Comparison of ENCODE assay signal across 8 mouse cellular contexts in genomic region chrX:167497780-167498179, GRCm38 (mm10).
DNase-seq lines count a peak whose midpoint lies in the region; ATAC-seq and TF ChIP-seq lines count a peak whose summit lies in the region.
"Had no signal": no experiment of that assay in that cellular context is flagged by ENCODE, and none has a peak within 500 bp of the region (broad histone marks: within the 10 kb centered on the region; RNA-seq: fewer than 3 reads in every experiment).

No protein-coding gene starts in this region.

- no peak overlapping the region for H3K4me2 ChIP-seq in midbrain, embryonic 11.5 days

- no peaks in the 10 kb centered on the region for H3K9me3 ChIP-seq in forebrain, embryonic 10.5 days
- H3K9me3 ChIP-seq in midbrain, embryonic 11.5 days (ENCODE audit: control insufficient read depth, low read length) = no peaks in the 10 kb centered on the region
- H3K9me3 ChIP-seq: megakaryocyte, embryonic 14.5 days had no signal

- H3K4me3 ChIP-seq in bone marrow macrophage, adult 2 months (ENCODE audit: insufficient read depth, low read length) = no peak overlapping the region
- H3K4me3 ChIP-seq in forebrain, embryonic 10.5 days = no peak overlapping the region
- no peak overlapping the region for H3K4me3 ChIP-seq in midbrain, embryonic 11.5 days (ENCODE audit: low read depth, low read length)
- H3K4me3 ChIP-seq: megakaryocyte, embryonic 14.5 days had no signal

- peak; percentile 34; the same call in 1 of the 2 replicates for TF ChIP-seq CTCF in bone marrow macrophage, adult 2 months (IDR thresholded peaks at IDR 0.05; ENCODE audit: low read depth, low read length)

- 42% methylated on average over 11 of the region's 11 CpGs for WGBS in forebrain, embryonic 10.5 days
- WGBS in midbrain, embryonic 11.5 days = 40% methylated on average over 11 of the region's 11 CpGs

- H3K9ac ChIP-seq in midbrain, embryonic 11.5 days (ENCODE audit: low read length) = no peak overlapping the region

- no peak for TF ChIP-seq POLR2A in bone marrow macrophage, adult 2 months (IDR thresholded peaks at IDR 0.05; ENCODE audit: borderline replicate concordance, low read depth, low read length)

- peaks cover 94% of the 10 kb centered on the region for H3K27me3 ChIP-seq in forebrain, embryonic 10.5 days (ENCODE audit: poor library complexity, severe bottlenecking)
- H3K27me3 ChIP-seq in midbrain, embryonic 11.5 days (ENCODE audit: control insufficient read depth, insufficient read depth, low read length) = peaks cover 13% of the 10 kb centered on the region

- no peak overlapping the region for H3K27ac ChIP-seq in bone marrow macrophage, adult 2 months (ENCODE audit: insufficient read depth, low read depth, low read length)
- no peak overlapping the region for H3K27ac ChIP-seq in forebrain, embryonic 10.5 days
- H3K27ac ChIP-seq in midbrain, embryonic 11.5 days (ENCODE audit: low read depth, low read length) = no peak overlapping the region

- H3K36me3 ChIP-seq in forebrain, embryonic 10.5 days (replicated peaks) = no peaks in the 10 kb centered on the region
- H3K36me3 ChIP-seq in midbrain, embryonic 11.5 days (ENCODE audit: control insufficient read depth, insufficient read depth, low read length) = no peaks in the 10 kb centered on the region

- DNase-seq in MN1 (ENCODE audit: low spot score) = peak; percentile 32
- peak; percentile 36 for DNase-seq in forebrain, embryonic 10.5 days (ENCODE audit: extremely low spot score, low spot score)
- DNase-seq in induced T-regulatory cell, adult 2 months (ENCODE audit: low read depth) = peak; percentile 63
- peak; percentile 32 for DNase-seq in left cerebral cortex, adult 11 months (ENCODE audit: low spot score)
- peak; percentile 94 for DNase-seq in midbrain, embryonic 11.5 days (ENCODE audit: low spot score, missing footprints)
- DNase-seq in skeletal muscle tissue, adult 2 months (ENCODE audit: low read depth, low spot score) = peak; percentile 0

- H3K4me1 ChIP-seq in bone marrow macrophage, adult 2 months (ENCODE audit: control insufficient read depth, insufficient read depth, low read length) = no peaks in the 10 kb centered on the region
- H3K4me1 ChIP-seq in forebrain, embryonic 10.5 days = no peaks in the 10 kb centered on the region
- H3K4me1 ChIP-seq in midbrain, embryonic 11.5 days (ENCODE audit: control insufficient read depth, insufficient read depth, low read length) = no peaks in the 10 kb centered on the region
- H3K4me1 ChIP-seq: megakaryocyte, embryonic 14.5 days had no signal

- peak; percentile 64; the same call in 1 of the 2 replicates for ATAC-seq in midbrain, embryonic 11.5 days (ENCODE audit: low FRiP score)

Comparison
In these comparisons a context has a peak if more than half of its experiments do, and no peak if none do; other contexts are left out.
1. DNase-seq: peak in every context shown above with its lines; median percentile 94 in midbrain, embryonic 11.5 days; 63 in induced T-regulatory cell, adult 2 months; 36 in forebrain, embryonic 10.5 days; 32 in MN1; 32 in left cerebral cortex, adult 11 months; 0 in skeletal muscle tissue, adult 2 months.